Mouse (Mus musculus): ENCODE data around the gene Ndnf. TPM values are rescaled to one million over a fixed set of nuclear protein-coding genes. Genes with fewer than 3 reads are reported as not detected.

Gene Ndnf
- 0.08 and 0.17 TPM in 2 replicates for polyA plus RNA-seq (2016; fragmentation: Nextera tagmentation; extraction: Ambion mirVana)

GRCm38 (mm10) chr6:65671451-65671850 is at the start of gene Ndnf:
Gene Ndnf, plus strand, starts transcription at chr6:65671590.
- H3K36me3 ChIP-seq, result no peaks in the 10 kb centered on the region
- peak within 1 kb of the TSS; percentile 56 for H3K4me3 ChIP-seq
- H3K27me3 ChIP-seq (replicated peaks), result peaks cover 61% of the 10 kb centered on the region
- ATAC-seq, result peak; percentile 82
- H3K9me3 ChIP-seq (replicated peaks), result no peaks in the 10 kb centered on the region
- peak within 1 kb of the TSS; percentile 80 for H3K4me2 ChIP-seq
- H3K4me1 ChIP-seq, result peaks cover 18% of the 10 kb centered on the region; the same call in 1 of the 2 replicates
- H3K9ac ChIP-seq, result no peak within 1 kb of the TSS
- H3K27ac ChIP-seq, result no peak within 1 kb of the TSS
- under 1% methylated on average over 32 of the region's 45 CpGs for WGBS (ENCODE audit: insufficient replicate concordance)

GRCm38 (mm10) chr6:65623016-65623715 is 48.2 kb upstream of the Ndnf start:
- no peaks in the 10 kb centered on the region for H3K36me3 ChIP-seq
- 73% methylated on average over 3 of the region's 3 CpGs for WGBS (ENCODE audit: insufficient replicate concordance)
- H3K9me3 ChIP-seq (replicated peaks), result no peaks in the 10 kb centered on the region
- no peaks in the 10 kb centered on the region for H3K27me3 ChIP-seq (replicated peaks)
- ATAC-seq, result no peak
- H3K4me2 ChIP-seq, result no peak overlapping the region
- H3K4me3 ChIP-seq, result no peak overlapping the region
- no peak overlapping the region for H3K9ac ChIP-seq
- H3K4me1 ChIP-seq, result no peaks in the 10 kb centered on the region
- no peak overlapping the region for H3K27ac ChIP-seq

DNA sequence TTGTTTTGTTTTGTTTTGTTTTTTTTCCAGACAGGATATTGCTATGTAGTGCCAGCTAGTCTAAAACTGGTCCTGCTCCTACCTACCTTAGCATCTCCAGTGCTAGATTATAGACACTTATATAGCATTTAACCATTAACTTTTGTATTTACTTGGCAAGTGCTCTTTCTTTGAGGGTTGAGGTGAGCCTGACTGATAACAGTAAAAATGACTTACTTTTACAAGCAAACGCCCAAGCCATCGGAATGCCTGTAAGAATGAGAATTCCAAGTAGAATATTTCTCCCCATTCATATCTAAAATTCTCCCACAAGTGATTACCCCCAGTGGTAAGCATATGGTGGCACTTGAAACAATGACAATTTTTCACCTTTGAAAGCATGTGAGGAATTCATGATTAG is 40.8 kb upstream of the Ndnf start:
- ATAC-seq, result no peak
- Histone ChIP-seq H3K9ac (no peak overlapping the region), H3K4me1 (no peaks in the 10 kb centered on the region), H3K9me3 (replicated peaks) (no peaks in the 10 kb centered on the region), H3K27me3 (replicated peaks) (no peaks in the 10 kb centered on the region), H3K36me3 (no peaks in the 10 kb centered on the region), H3K4me2 (no peak overlapping the region), H3K27ac (no peak overlapping the region), H3K4me3 (no peak overlapping the region)
- 65% methylated on average over 2 of the region's 2 CpGs for WGBS (ENCODE audit: insufficient replicate concordance)

GRCm38 (mm10) chr6:65632184-65632583 is 39.2 kb upstream of the Ndnf start:
- H3K9me3 ChIP-seq (replicated peaks), result no peaks in the 10 kb centered on the region
- WGBS (ENCODE audit: insufficient replicate concordance), result 67% methylated on average over 5 of the region's 5 CpGs
- no peak overlapping the region for H3K4me3 ChIP-seq
- no peak overlapping the region for H3K9ac ChIP-seq
- no peak for ATAC-seq
- H3K27ac ChIP-seq, result no peak overlapping the region
- H3K27me3 ChIP-seq (replicated peaks), result no peaks in the 10 kb centered on the region
- no peak overlapping the region for H3K4me2 ChIP-seq
- H3K36me3 ChIP-seq, result no peaks in the 10 kb centered on the region
- H3K4me1 ChIP-seq, result no peaks in the 10 kb centered on the region

DNA sequence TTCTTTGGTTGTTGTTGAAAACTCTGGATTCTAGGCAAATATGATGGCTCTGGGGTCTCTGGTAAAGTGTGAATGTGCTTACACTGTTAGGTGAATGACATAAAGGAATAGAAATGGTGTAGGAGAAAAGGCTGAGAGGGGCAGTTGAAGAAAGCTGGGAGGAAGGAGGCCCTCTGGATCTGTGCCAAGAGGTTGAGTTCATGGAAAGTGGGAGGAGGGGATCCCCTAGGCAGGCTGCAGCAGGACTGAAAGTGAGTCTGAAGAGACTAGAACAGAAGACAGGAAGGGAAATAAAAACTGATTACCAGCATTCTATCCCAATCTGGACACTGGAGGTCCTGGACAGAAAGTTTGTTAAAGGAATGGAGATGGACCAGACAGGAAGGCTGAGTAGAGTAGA is 29.0 kb upstream of the Ndnf start:
- Histone ChIP-seq H3K4me1 (no peaks in the 10 kb centered on the region), H3K9ac (no peak overlapping the region), H3K27me3 (replicated peaks) (no peaks in the 10 kb centered on the region), H3K9me3 (replicated peaks) (no peaks in the 10 kb centered on the region), H3K36me3 (no peaks in the 10 kb centered on the region), H3K4me3 (no peak overlapping the region), H3K27ac (no peak overlapping the region), H3K4me2 (no peak overlapping the region)
- ATAC-seq, result no peak

- 72% methylated on average over 4 of the region's 4 CpGs for WGBS (ENCODE audit: insufficient replicate concordance)
- H3K36me3 ChIP-seq, result no peaks in the 10 kb centered on the region
- H3K27me3 ChIP-seq (replicated peaks), result no peaks in the 10 kb centered on the region
- H3K4me1 ChIP-seq, result no peaks in the 10 kb centered on the region
- no peak for ATAC-seq
- no peak overlapping the region for H3K9ac ChIP-seq
- H3K4me2 ChIP-seq, result no peak overlapping the region
- no peaks in the 10 kb centered on the region for H3K9me3 ChIP-seq (replicated peaks)
- H3K4me3 ChIP-seq, result no peak overlapping the region
- no peak overlapping the region for H3K27ac ChIP-seq
These were observed 27.3 kb upstream of the Ndnf start for GRCm38 (mm10) chr6:65644110-65644509.

DNA sequence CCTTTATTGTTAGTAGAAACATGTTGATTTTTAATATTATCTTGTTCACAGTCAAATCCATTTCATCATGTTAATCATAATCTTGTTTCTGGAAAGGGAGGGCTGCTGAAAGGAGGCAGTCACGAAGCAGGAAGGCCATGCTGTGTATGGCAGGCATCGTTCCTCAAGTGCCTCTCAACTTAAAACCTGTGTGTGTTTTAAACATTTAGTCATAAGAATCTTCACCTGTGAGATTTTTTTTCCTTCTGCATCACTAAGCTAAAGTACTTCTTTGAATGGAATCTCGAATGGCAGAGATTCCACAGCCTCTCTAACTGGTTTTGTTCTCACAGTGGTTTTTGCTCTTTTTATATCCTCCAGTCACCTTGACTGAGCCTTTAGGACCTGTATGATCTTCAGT is 25.0 kb upstream of the Ndnf start:
- H3K4me1 ChIP-seq, result no peaks in the 10 kb centered on the region
- H3K9me3 ChIP-seq (replicated peaks), result no peaks in the 10 kb centered on the region
- H3K4me2 ChIP-seq, result no peak overlapping the region
- no peaks in the 10 kb centered on the region for H3K27me3 ChIP-seq (replicated peaks)
- no peak overlapping the region for H3K4me3 ChIP-seq
- no peak overlapping the region for H3K9ac ChIP-seq
- ATAC-seq, result no peak
- no peak overlapping the region for H3K27ac ChIP-seq
- no peaks in the 10 kb centered on the region for H3K36me3 ChIP-seq
- 35% methylated on average over 3 of the region's 3 CpGs for WGBS (ENCODE audit: insufficient replicate concordance)

- 50% methylated on average over 6 of the region's 6 CpGs for WGBS (ENCODE audit: insufficient replicate concordance)
These were observed 23.7 kb upstream of the Ndnf start for GRCm38 (mm10) chr6:65647731-65648130.

DNA sequence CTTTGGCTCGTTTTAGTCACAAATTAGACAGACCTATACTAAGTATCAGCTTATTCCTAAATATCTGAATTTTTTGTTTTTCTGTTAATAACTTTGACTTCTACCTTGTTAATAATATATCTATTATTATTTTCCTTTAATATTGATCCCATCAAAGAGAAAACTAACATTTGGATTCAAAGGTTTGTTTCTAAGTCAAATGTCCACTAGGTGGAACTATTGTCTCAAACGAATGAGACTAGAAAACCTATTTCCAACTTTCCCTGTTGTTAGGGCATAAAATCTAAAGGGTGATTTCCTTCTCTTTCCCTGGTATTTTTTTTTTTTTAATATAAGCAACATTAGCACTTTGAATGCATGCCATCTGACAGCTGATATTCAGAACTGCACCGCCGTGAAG is 20.0 kb upstream of the Ndnf start:
- ATAC-seq, result no peak
- Histone ChIP-seq H3K27me3 (replicated peaks) (no peaks in the 10 kb centered on the region), H3K9me3 (replicated peaks) (no peaks in the 10 kb centered on the region), H3K4me1 (no peaks in the 10 kb centered on the region), H3K27ac (no peak overlapping the region), H3K36me3 (no peaks in the 10 kb centered on the region), H3K4me3 (no peak overlapping the region), H3K4me2 (no peak overlapping the region), H3K9ac (no peak overlapping the region)
- 39% methylated on average over 4 of the region's 4 CpGs for WGBS (ENCODE audit: insufficient replicate concordance)

More at GRCm38 (mm10) chr6:65647731-65648130, 23.7 kb upstream of the Ndnf start:
- no peaks in the 10 kb centered on the region for H3K9me3 ChIP-seq (replicated peaks)
- no peak overlapping the region for H3K27ac ChIP-seq
- no peak overlapping the region for H3K4me3 ChIP-seq
- H3K4me2 ChIP-seq, result no peak overlapping the region
- H3K9ac ChIP-seq, result no peak overlapping the region
- H3K27me3 ChIP-seq (replicated peaks), result no peaks in the 10 kb centered on the region
- ATAC-seq, result no peak
- H3K4me1 ChIP-seq, result no peaks in the 10 kb centered on the region
- H3K36me3 ChIP-seq, result no peaks in the 10 kb centered on the region

GRCm38 (mm10) chr6:65661272-65661671 is 10.1 kb upstream of the Ndnf start:
- ATAC-seq, result no peak
- Histone ChIP-seq H3K4me3 (no peak overlapping the region), H3K27me3 (replicated peaks) (no peaks in the 10 kb centered on the region), H3K9me3 (replicated peaks) (no peaks in the 10 kb centered on the region), H3K9ac (no peak overlapping the region), H3K4me1 (no peaks in the 10 kb centered on the region), H3K36me3 (no peaks in the 10 kb centered on the region), H3K4me2 (no peak overlapping the region), H3K27ac (no peak overlapping the region)
- WGBS (ENCODE audit: insufficient replicate concordance), result 36% methylated on average over 4 of the region's 4 CpGs

- Histone ChIP-seq H3K9ac (no peak overlapping the region), H3K36me3 (no peaks in the 10 kb centered on the region), H3K9me3 (replicated peaks) (no peaks in the 10 kb centered on the region), H3K4me2 (peak overlapping the region; percentile 14; the same call in 1 of the 2 replicates), H3K27ac (no peak overlapping the region), H3K27me3 (replicated peaks) (no peaks in the 10 kb centered on the region), H3K4me1 (no peaks in the 10 kb centered on the region), H3K4me3 (no peak overlapping the region)
- WGBS (ENCODE audit: insufficient replicate concordance), result 27% methylated on average over 2 of the region's 2 CpGs
- ATAC-seq, result no peak
These were observed 9.3 kb upstream of the Ndnf start for GRCm38 (mm10) chr6:65662050-65662449.

GRCm38 (mm10) chr6:65663990-65664389 is 7.4 kb upstream of the Ndnf start:
- H3K4me1 ChIP-seq, result no peaks in the 10 kb centered on the region
- H3K27me3 ChIP-seq (replicated peaks), result peaks cover 4% of the 10 kb centered on the region; the same call in 1 of the 2 replicates
- H3K9me3 ChIP-seq (replicated peaks), result no peaks in the 10 kb centered on the region
- H3K9ac ChIP-seq, result no peak overlapping the region
- no peak overlapping the region for H3K4me3 ChIP-seq
- no peak for ATAC-seq
- H3K27ac ChIP-seq, result no peak overlapping the region
- H3K4me2 ChIP-seq, result no peak overlapping the region
- WGBS (ENCODE audit: insufficient replicate concordance), result 61% methylated on average over 6 of the region's 6 CpGs
- H3K36me3 ChIP-seq, result no peaks in the 10 kb centered on the region

- Histone ChIP-seq H3K27ac (no peak overlapping the region), H3K4me1 (peaks cover 4% of the 10 kb centered on the region; the same call in 1 of the 2 replicates), H3K27me3 (replicated peaks) (peaks cover 24% of the 10 kb centered on the region), H3K9ac (no peak overlapping the region), H3K36me3 (no peaks in the 10 kb centered on the region), H3K4me2 (no peak overlapping the region), H3K9me3 (replicated peaks) (no peaks in the 10 kb centered on the region), H3K4me3 (no peak overlapping the region)
- WGBS (ENCODE audit: insufficient replicate concordance), result 79% methylated on average over 3 of the region's 3 CpGs
- no peak for ATAC-seq
These were observed 5.1 kb upstream of the Ndnf start for GRCm38 (mm10) chr6:65666295-65666694.

All from liver, embryonic 12.5 days (tissue).